Comparison of ENCODE assay signal across 18 mouse cellular contexts in the genomic region with DNA sequence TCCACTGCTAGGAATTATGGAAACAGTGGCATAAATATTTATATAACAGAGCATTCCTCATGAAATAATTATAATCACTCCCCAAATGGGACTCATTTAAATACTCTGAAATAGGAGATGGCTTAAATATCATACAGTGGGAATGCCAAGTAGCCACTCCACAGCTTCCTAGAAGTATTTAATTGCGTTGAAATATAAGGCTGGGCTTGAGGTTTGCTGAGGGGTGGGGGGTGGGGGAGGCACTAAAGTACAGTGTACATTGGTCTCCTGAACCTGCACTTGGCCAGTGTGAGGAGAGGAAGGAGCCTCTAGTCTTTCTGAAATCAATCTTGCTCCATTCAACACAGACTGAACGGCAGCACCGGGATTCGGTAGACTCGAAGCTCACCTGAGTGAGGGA. TPM values are rescaled to one million over a fixed set of nuclear protein-coding genes. Genes with fewer than 3 reads are reported as not detected.
DNase-seq lines count a peak whose midpoint lies in the region; ATAC-seq lines count a peak whose summit lies in the region.
"Had no signal": no experiment of that assay in that cellular context is flagged by ENCODE, and none has a peak within 500 bp of the region (broad histone marks: within the 10 kb centered on the region; RNA-seq: fewer than 3 reads in every experiment).

No protein-coding gene starts in this region.

- no peaks in the 10 kb centered on the region for H3K4me1 ChIP-seq in kidney, embryonic 14.5 days (ENCODE audit: control insufficient read depth, insufficient read depth, low read length)
- H3K4me1 ChIP-seq in lung, embryonic 16.5 days (replicated peaks; ENCODE audit: control insufficient read depth, insufficient read depth, low read length), result peaks cover 4% of the 10 kb centered on the region; the same call in 1 of the 2 replicates
- H3K4me1 ChIP-seq in embryonic facial prominence, embryonic 13.5 days, result peaks cover 39% of the 10 kb centered on the region
- no peaks in the 10 kb centered on the region for H3K4me1 ChIP-seq in stomach, embryonic 14.5 days (ENCODE audit: control insufficient read depth, insufficient read depth, low read length)
- no peaks in the 10 kb centered on the region for H3K4me1 ChIP-seq in hindbrain, embryonic 11.5 days (replicated peaks; ENCODE audit: control insufficient read depth, insufficient read depth, low read length)
- H3K4me1 ChIP-seq: forebrain, embryonic 13.5 days; hindbrain, embryonic 15.5 days; neural tube, embryonic 12.5 days had no signal

- 75% methylated on average over 5 of the region's 5 CpGs for WGBS in kidney, embryonic 14.5 days
- WGBS in lung, embryonic 16.5 days, result 23% methylated on average over 5 of the region's 5 CpGs
- 40% methylated on average over 5 of the region's 5 CpGs for WGBS in embryonic facial prominence, embryonic 13.5 days
- 57% methylated on average over 5 of the region's 5 CpGs for WGBS in stomach, embryonic 14.5 days
- WGBS in hindbrain, embryonic 11.5 days, result 95% methylated on average over 5 of the region's 5 CpGs

- H3K4me3 ChIP-seq in kidney, embryonic 14.5 days (ENCODE audit: low read length), result no peak overlapping the region
- H3K4me3 ChIP-seq in lung, embryonic 16.5 days (ENCODE audit: low read length), result peak overlapping the region; percentile 19; the same call in 1 of the 2 replicates
- H3K4me3 ChIP-seq in embryonic facial prominence, embryonic 13.5 days, result 0 out of 2 replicates have a peak overlapping the region, but pooled peaks have one; percentile 1
- H3K4me3 ChIP-seq in stomach, embryonic 14.5 days (ENCODE audit: low read depth, low read length), result no peak overlapping the region
- H3K4me3 ChIP-seq in hindbrain, embryonic 11.5 days (ENCODE audit: low read depth, low read length), result no peak overlapping the region
- H3K4me3 ChIP-seq: forebrain, embryonic 13.5 days; hindbrain, embryonic 15.5 days; neural tube, embryonic 12.5 days had no signal

- no peaks in the 10 kb centered on the region for H3K36me3 ChIP-seq in kidney, embryonic 14.5 days (ENCODE audit: control insufficient read depth, insufficient read depth, low read length)
- no peaks in the 10 kb centered on the region for H3K36me3 ChIP-seq in lung, embryonic 16.5 days (ENCODE audit: control insufficient read depth, insufficient read depth, low read length)
- no peaks in the 10 kb centered on the region for H3K36me3 ChIP-seq in embryonic facial prominence, embryonic 13.5 days
- no peaks in the 10 kb centered on the region for H3K36me3 ChIP-seq in stomach, embryonic 14.5 days (ENCODE audit: control insufficient read depth, insufficient read depth, low read length)
- no peaks in the 10 kb centered on the region for H3K36me3 ChIP-seq in hindbrain, embryonic 11.5 days (ENCODE audit: control insufficient read depth, insufficient read depth, low read length)
- H3K36me3 ChIP-seq: hindbrain, embryonic 15.5 days; neural tube, embryonic 12.5 days had no signal

- no peaks in the 10 kb centered on the region for H3K9me3 ChIP-seq in kidney, embryonic 14.5 days (ENCODE audit: control insufficient read depth, low read length)
- no peaks in the 10 kb centered on the region for H3K9me3 ChIP-seq in lung, embryonic 16.5 days (ENCODE audit: control insufficient read depth, low read length)
- no peaks in the 10 kb centered on the region for H3K9me3 ChIP-seq in embryonic facial prominence, embryonic 13.5 days
- no peaks in the 10 kb centered on the region for H3K9me3 ChIP-seq in stomach, embryonic 14.5 days (ENCODE audit: control insufficient read depth, low read depth, low read length)
- no peaks in the 10 kb centered on the region for H3K9me3 ChIP-seq in hindbrain, embryonic 11.5 days (ENCODE audit: control insufficient read depth, low read length)
- H3K9me3 ChIP-seq: forebrain, embryonic 13.5 days; hindbrain, embryonic 15.5 days; neural tube, embryonic 12.5 days had no signal

- H3K27ac ChIP-seq in kidney, embryonic 14.5 days (ENCODE audit: low read depth, low read length), result no peak overlapping the region
- H3K27ac ChIP-seq in lung, embryonic 16.5 days (ENCODE audit: low read length), result peak overlapping the region; percentile 30; the same call in 1 of the 2 replicates
- H3K27ac ChIP-seq in embryonic facial prominence, embryonic 13.5 days, result 0 out of 2 replicates have a peak overlapping the region, but pooled peaks have one; percentile 60
- H3K27ac ChIP-seq in stomach, embryonic 14.5 days (ENCODE audit: low read length), result no peak overlapping the region
- H3K27ac ChIP-seq in hindbrain, embryonic 11.5 days (ENCODE audit: low read depth, low read length), result no peak overlapping the region
- H3K27ac ChIP-seq: forebrain, embryonic 13.5 days; hindbrain, embryonic 15.5 days; neural tube, embryonic 12.5 days had no signal

- no peaks in the 10 kb centered on the region for H3K27me3 ChIP-seq in kidney, embryonic 14.5 days (ENCODE audit: control insufficient read depth, insufficient read depth, low read length)
- H3K27me3 ChIP-seq in lung, embryonic 16.5 days (ENCODE audit: control insufficient read depth, insufficient read depth, low read depth, low read length), result no peaks in the 10 kb centered on the region
- H3K27me3 ChIP-seq in embryonic facial prominence, embryonic 13.5 days, result peaks cover 5% of the 10 kb centered on the region; the same call in 1 of the 2 replicates
- H3K27me3 ChIP-seq in stomach, embryonic 14.5 days (ENCODE audit: control insufficient read depth, insufficient read depth, low read length), result no peaks in the 10 kb centered on the region
- no peaks in the 10 kb centered on the region for H3K27me3 ChIP-seq in hindbrain, embryonic 11.5 days (ENCODE audit: control insufficient read depth, insufficient read depth, low read length)
- H3K27me3 ChIP-seq: forebrain, embryonic 13.5 days; hindbrain, embryonic 15.5 days; neural tube, embryonic 12.5 days had no signal

- no peak overlapping the region for H3K4me2 ChIP-seq in kidney, embryonic 14.5 days (replicated peaks; ENCODE audit: low read depth, low read length)
- H3K4me2 ChIP-seq in lung, embryonic 16.5 days (ENCODE audit: low read depth, low read length), result peak overlapping the region; percentile 43
- H3K4me2 ChIP-seq in embryonic facial prominence, embryonic 13.5 days, result peak overlapping the region; percentile 47
- peak overlapping the region; percentile 31; the same call in 1 of the 2 replicates for H3K4me2 ChIP-seq in stomach, embryonic 14.5 days (replicated peaks; ENCODE audit: low read depth, low read length)
- no peak overlapping the region for H3K4me2 ChIP-seq in hindbrain, embryonic 11.5 days (replicated peaks; ENCODE audit: low read depth, low read length)
- H3K4me2 ChIP-seq: forebrain, embryonic 13.5 days; heart, embryonic 11.5 days; hindbrain, embryonic 15.5 days; neural tube, embryonic 12.5 days had no signal

- DNase-seq in kidney, adult 9 months, result no peak
- DNase-seq in lung, postnatal 36 days, result no peak
- no peak for DNase-seq in hindbrain, embryonic 11.5 days (ENCODE audit: low spot score)
- DNase-seq: adrenal gland, adult 8-10 months; cerebellum, adult 2 months; kidney, adult 18-20 months; thymus, adult 2 months had no signal

- H3K9ac ChIP-seq in kidney, embryonic 14.5 days (ENCODE audit: low read depth, low read length), result 0 out of 2 replicates have a peak overlapping the region, but pooled peaks have one; percentile 7
- H3K9ac ChIP-seq in lung, embryonic 16.5 days (ENCODE audit: low read length), result no peak overlapping the region
- no peak overlapping the region for H3K9ac ChIP-seq in embryonic facial prominence, embryonic 13.5 days
- H3K9ac ChIP-seq in stomach, embryonic 14.5 days (replicated peaks; ENCODE audit: low read depth, low read length), result no peak overlapping the region
- H3K9ac ChIP-seq in hindbrain, embryonic 11.5 days (ENCODE audit: low read depth, low read length), result no peak overlapping the region
- H3K9ac ChIP-seq: forebrain, embryonic 13.5 days; hindbrain, embryonic 15.5 days; neural tube, embryonic 12.5 days had no signal

- ATAC-seq in kidney, embryonic 14.5 days (ENCODE audit: low FRiP score, low TSS enrichment), result no peak
- ATAC-seq in lung, embryonic 16.5 days (ENCODE audit: low read depth), result peak; percentile 65
- no peak for ATAC-seq in embryonic facial prominence, embryonic 13.5 days (ENCODE audit: insufficient number of reproducible peaks, insufficient read depth, low FRiP score, low TSS enrichment, low read depth)
- ATAC-seq in stomach, embryonic 14.5 days (ENCODE audit: insufficient number of reproducible peaks, insufficient read depth, low FRiP score, low read depth), result no peak
- no peak for ATAC-seq in megakaryocyte-erythroid progenitor cell, adult 5-6 weeks (replicated peaks; ENCODE audit: low FRiP score, low TSS enrichment, poor library complexity, severe bottlenecking)
- no peak for ATAC-seq in hindbrain, embryonic 11.5 days (ENCODE audit: low FRiP score)
- ATAC-seq: forebrain, embryonic 13.5 days had no signal

RNA-seq across cellular contexts. Expression of a gene that starts 39.5 kb away (rescaled TPM):
- 5.8 and 9.6 TPM in 2 replicates for polyA plus RNA-seq in kidney, embryonic 14.5 days (2014; fragmentation: Nextera tagmentation; extraction: Ambion mirVana)
- 9.2 and 10.1 TPM in 2 replicates for polyA plus RNA-seq in lung, embryonic 16.5 days (2015; fragmentation: Nextera tagmentation; extraction: Ambion mirVana)
- polyA plus RNA-seq in embryonic facial prominence, embryonic 13.5 days (2015; fragmentation: Nextera tagmentation; extraction: Ambion mirVana), result 13.6 and 16.1 TPM in 2 replicates
- polyA plus RNA-seq in stomach, embryonic 14.5 days (2014; fragmentation: Nextera tagmentation; extraction: Ambion mirVana), result 14.5 and 16.8 TPM in 2 replicates
- total RNA-seq in megakaryocyte-erythroid progenitor cell, adult 5-6 weeks (2014; fragmentation: Nextera tagmentation), result not detected in 2 replicates
- not detected in 2 replicates for total RNA-seq in megakaryocyte-erythroid progenitor cell, adult 5-6 weeks (2017)
- 3.1 and 3.3 TPM in 2 replicates for polyA plus RNA-seq in hindbrain, embryonic 11.5 days (2014; fragmentation: Nextera tagmentation; extraction: Ambion mirVana)
- total RNA-seq: megakaryocyte, adult 5-6 weeks; monocyte, adult 5-6 weeks had no signal

Comparison
In these comparisons a context has a peak if more than half of its experiments do, and no peak if none do; other contexts are left out.
1. H3K27ac ChIP-seq: peak in lung, embryonic 16.5 days (single experiment) and embryonic facial prominence, embryonic 13.5 days (single experiment); none in kidney, embryonic 14.5 days (single experiment), stomach, embryonic 14.5 days (single experiment) and hindbrain, embryonic 11.5 days (single experiment).
2. H3K4me2 ChIP-seq: peak in lung, embryonic 16.5 days (single experiment), embryonic facial prominence, embryonic 13.5 days (single experiment) and stomach, embryonic 14.5 days (single experiment); none in kidney, embryonic 14.5 days (single experiment) and hindbrain, embryonic 11.5 days (single experiment).
3. H3K4me3 ChIP-seq: peak in lung, embryonic 16.5 days (single experiment) and embryonic facial prominence, embryonic 13.5 days (single experiment); none in kidney, embryonic 14.5 days (single experiment), stomach, embryonic 14.5 days (single experiment) and hindbrain, embryonic 11.5 days (single experiment).